Mouse (Mus musculus) lung, adult 2 months (tissue): ENCODE measurements at regions not wholly inside any gene's neighbourhood (a gene's known extent, or its start where the extent isn't known, plus 50 kb on each side); places are given as distances from the start of the nearest gene placed in this dataset.

Source experiments
- CTCF ChIP-seq: fragments of 200-500 bp; IDR thresholded peaks from 2 replicates; pipeline ENCODE4 v1.5.1; 2011; ENCODE audit warnings: mild to moderate bottlenecking, low read length, control low read depth; ENCODE audit not compliant: insufficient read depth
- POLR2A ChIP-seq: fragments of 200-500 bp; IDR thresholded peaks from 2 replicates; pipeline ENCODE4 v1.6.1; 2011; ENCODE audit warnings: low read depth, mild to moderate bottlenecking, control low read depth, low read length, borderline replicate concordance; ENCODE audit errors: extremely low read depth

DNA sequence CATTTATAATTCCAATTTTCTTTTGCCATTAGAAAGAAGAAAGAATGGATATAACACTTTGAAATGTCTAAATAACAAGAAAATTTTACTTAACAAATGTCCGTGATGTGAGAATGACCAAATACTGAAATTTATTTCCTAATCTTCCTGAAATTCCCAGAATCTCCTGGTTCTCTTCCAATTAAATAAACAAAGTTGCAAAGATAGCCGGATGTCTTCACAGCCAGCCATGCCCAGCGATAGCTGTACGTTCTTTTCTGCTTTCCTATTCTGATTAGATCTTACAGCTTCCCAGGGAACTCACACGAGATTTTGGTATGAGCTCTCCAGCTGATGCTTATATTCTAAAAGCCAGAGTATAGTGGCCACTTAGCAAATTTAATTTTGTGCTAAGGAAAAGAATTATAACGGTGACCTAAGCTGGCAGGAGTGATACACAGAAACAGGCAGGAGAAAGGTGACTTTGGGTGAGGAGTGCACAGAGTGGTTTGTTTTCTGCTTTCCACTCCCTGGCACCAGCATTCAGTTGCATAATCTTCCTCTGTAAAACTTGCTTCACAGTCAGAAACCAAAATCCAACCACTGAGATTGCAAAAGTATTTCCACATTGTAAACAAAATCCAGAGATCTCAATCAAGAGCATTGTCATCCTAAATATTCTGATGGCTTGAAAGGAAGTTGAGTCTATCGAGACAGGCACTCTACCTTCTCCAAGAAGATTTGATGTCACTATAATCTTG lies 74.7 kb upstream of the Foxq1 start:
- no peak for TF ChIP-seq CTCF
- no peak for TF ChIP-seq POLR2A
